Mouse (Mus musculus): ENCODE results near the gene Aar2. TPM values are rescaled to one million over a fixed set of nuclear protein-coding genes. Genes with fewer than 3 reads are reported as not detected.

Gene Aar2
- total and polyA plus RNA-seq, 3 experiments = 28.2 to 34.1 TPM; not detected in 1

- Histone ChIP-seq H3K4me3 (ENCODE audit: control insufficient read depth in 1 of 2, insufficient read depth in 1 of 2, low read depth in 2 of 2, low read length in 2 of 2) (no peak overlapping the region), H3K9me3 (replicated peaks; ENCODE audit: insufficient read depth, low read length) (no peaks in the 10 kb centered on the region), H3K9ac (ENCODE audit: control insufficient read depth, low read depth, low read length, poor library complexity, severe bottlenecking) (no peak overlapping the region), H3K79me2 (ENCODE audit: control insufficient read depth, insufficient read depth, low read length, poor library complexity) (peaks cover under 1% of the 10 kb centered on the region; the same call in 1 of the 2 replicates), H3K4me1 (ENCODE audit: control insufficient read depth in 1 of 2, insufficient read depth in 2 of 2, low read length in 2 of 2) (0 out of 4 replicates have a peak, but pooled peaks cover 0 to 3% of the 10 kb centered on the region in 2 experiments), H3K27ac (ENCODE audit: control insufficient read depth, low read depth, low read length) (no peak overlapping the region), H3K36me3 (ENCODE audit: control insufficient read depth in 1 of 2, insufficient read depth in 2 of 2, low read length in 2 of 2) (no peaks in the 10 kb centered on the region), H3K27me3 (ENCODE audit: control insufficient read depth in 1 of 2, insufficient read depth in 2 of 2, low read length in 2 of 2) (no peaks in the 10 kb centered on the region)
- DNase-seq (ENCODE audit: low read depth, low spot score) = no peak
- no peak for TF ChIP-seq GATA1 (IDR thresholded peaks at IDR 0.05; ENCODE audit: low read depth, low read length)
- TF ChIP-seq RCOR1 (IDR thresholded peaks at IDR 0.05; ENCODE audit: low read depth, low read length) = no peak
- TF ChIP-seq TAL1 (IDR thresholded peaks at IDR 0.05; ENCODE audit: low read length) = no peak
- no peak for TF ChIP-seq MAZ (IDR thresholded peaks at IDR 0.05; ENCODE audit: low read depth, low read length)
- no peak for TF ChIP-seq MXI1 (IDR thresholded peaks at IDR 0.05; ENCODE audit: low read depth, low read length)
- no peak for TF ChIP-seq MYC (IDR thresholded peaks at IDR 0.05; ENCODE audit: low read depth, low read length)
- TF ChIP-seq TCF12 (IDR thresholded peaks at IDR 0.05; ENCODE audit: low read depth, low read length) = no peak
Measured at GRCm38 (mm10) chr2:156542410-156542809, 5.0 kb upstream of the Aar2 start.

DNA sequence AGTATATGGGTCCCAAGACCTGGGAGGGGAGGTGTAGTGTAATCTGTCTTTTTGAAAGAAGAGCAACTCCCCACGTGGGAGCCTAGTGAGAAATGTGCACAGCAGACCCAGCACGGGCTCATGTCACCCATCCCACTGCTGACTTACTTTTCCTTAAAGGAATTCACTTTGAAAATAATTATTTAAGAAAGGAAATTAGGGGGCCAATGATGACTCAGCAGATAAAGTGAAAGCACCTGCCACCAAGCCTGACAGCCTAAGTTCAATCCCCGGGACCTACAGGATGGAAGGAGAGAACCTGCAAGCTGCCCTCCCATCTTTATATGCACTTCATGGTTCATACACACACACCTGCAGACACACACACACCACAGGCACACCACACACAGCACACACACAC, 3.6 kb upstream of the Aar2 start:
- peaks cover 0 to 4% of the 10 kb centered on the region in 2 experiments; a peak in 2 of 4 replicates for H3K36me3 ChIP-seq (ENCODE audit: control insufficient read depth in 1 of 2, insufficient read depth in 2 of 2, low read length in 2 of 2)
- H3K4me3 ChIP-seq (ENCODE audit: control insufficient read depth in 1 of 2, insufficient read depth in 1 of 2, low read depth in 2 of 2, low read length in 2 of 2) = no peak overlapping the region
- peaks cover 11% of the 10 kb centered on the region for H3K79me2 ChIP-seq (ENCODE audit: control insufficient read depth, insufficient read depth, low read length, poor library complexity)
- TF ChIP-seq MAFK (IDR thresholded peaks at IDR 0.05; ENCODE audit: borderline replicate concordance, low read depth, low read length) (0 out of 2 replicates have a peak, but pooled peaks have one; percentile 15), ZKSCAN1 (IDR thresholded peaks at IDR 0.05; ENCODE audit: low read depth, low read length) (no peak)
- no peaks in the 10 kb centered on the region for H3K27me3 ChIP-seq (ENCODE audit: control insufficient read depth in 1 of 2, insufficient read depth in 2 of 2, low read length in 2 of 2)
- no peaks in the 10 kb centered on the region for H3K9me3 ChIP-seq (replicated peaks; ENCODE audit: insufficient read depth, low read length)
- no peak for DNase-seq (ENCODE audit: low read depth, low spot score)
- no peak overlapping the region for H3K9ac ChIP-seq (ENCODE audit: control insufficient read depth, low read depth, low read length, poor library complexity, severe bottlenecking)
- H3K27ac ChIP-seq (ENCODE audit: control insufficient read depth, low read depth, low read length) = no peak overlapping the region
- H3K4me1 ChIP-seq (ENCODE audit: control insufficient read depth in 1 of 2, insufficient read depth in 2 of 2, low read length in 2 of 2) = peaks cover 0 to 8% of the 10 kb centered on the region in 2 experiments; a peak in 1 of 4 replicates

- peaks cover 40% of the 10 kb centered on the region for H3K79me2 ChIP-seq (ENCODE audit: control insufficient read depth, insufficient read depth, low read length, poor library complexity)
- no peak for TF ChIP-seq POLR2AphosphoS5 (IDR thresholded peaks at IDR 0.05; ENCODE audit: borderline replicate concordance, low read depth, low read length)
- no peak for TF ChIP-seq SMC3 (IDR thresholded peaks at IDR 0.05; ENCODE audit: low read depth, low read length)
- no peak for TF ChIP-seq CHD1 (IDR thresholded peaks at IDR 0.05; ENCODE audit: low read depth, low read length)
- no peak for TF ChIP-seq RCOR1 (IDR thresholded peaks at IDR 0.05; ENCODE audit: low read depth, low read length)
- no peak for TF ChIP-seq MYB (IDR thresholded peaks at IDR 0.05; ENCODE audit: low read depth, low read length)
- no peak for TF ChIP-seq NELFE (IDR thresholded peaks at IDR 0.05; ENCODE audit: low read depth, low read length)
- no peak overlapping the region for H3K27ac ChIP-seq (ENCODE audit: control insufficient read depth, low read depth, low read length)
- no peaks in the 10 kb centered on the region for H3K27me3 ChIP-seq (ENCODE audit: control insufficient read depth in 1 of 2, insufficient read depth in 2 of 2, low read length in 2 of 2)
- peaks cover 5 to 11% of the 10 kb centered on the region in 2 experiments for H3K36me3 ChIP-seq (ENCODE audit: control insufficient read depth in 1 of 2, insufficient read depth in 2 of 2, low read length in 2 of 2)
- H3K4me3 ChIP-seq (ENCODE audit: control insufficient read depth in 1 of 2, insufficient read depth in 1 of 2, low read depth in 2 of 2, low read length in 2 of 2) = no peak overlapping the region
- no peak for DNase-seq (ENCODE audit: low read depth, low spot score)
- no peak overlapping the region for H3K9ac ChIP-seq (ENCODE audit: control insufficient read depth, low read depth, low read length, poor library complexity, severe bottlenecking)
- H3K4me1 ChIP-seq (ENCODE audit: control insufficient read depth in 1 of 2, insufficient read depth in 2 of 2, low read length in 2 of 2) = peaks cover 0 to 5% of the 10 kb centered on the region in 2 experiments; a peak in 1 of 4 replicates
- no peaks in the 10 kb centered on the region for H3K9me3 ChIP-seq (replicated peaks; ENCODE audit: insufficient read depth, low read length)
Measured at GRCm38 (mm10) chr2:156552421-156552820, 5.0 kb downstream of the Aar2 start.

All from MEL (cell line).